Mouse (Mus musculus) erythroblast, embryonic 14.5 days (primary cell): ENCODE measurements around the gene Rab34.

ENCODE experiments used
- GATA1 ChIP-seq: IDR thresholded peaks from 2 replicates; pipeline ENCODE4 v1.6.1; 2012; ENCODE audit warnings: low read length, inconsistent platforms, mixed read lengths
- TAL1 ChIP-seq: IDR thresholded peaks from 3 replicates; pipeline ENCODE4 v1.6.1; 2012; ENCODE audit warnings: low read length, inconsistent platforms, mixed read lengths

- TF ChIP-seq GATA1 (no peak), TAL1 (no peak)
Measured at GRCm38 (mm10) chr11:78177437-78177836, 10.8 kb upstream of the Rab34 start.
